Mouse (Mus musculus): Measurements from ENCODE around the gene Dag1. TPM values are rescaled to one million over a fixed set of nuclear protein-coding genes. Genes with fewer than 3 reads are reported as not detected.
A peak's percentile ranks its signal among the peaks of the same experiment; 100 is the strongest.
"Not testable (repeated sequence)": the region's sequence is repeated elsewhere in the genome, so short reads cannot be mapped to it uniquely, and the experiment has no call there.

Gene Dag1
- polyA plus RNA-seq, 1 experiment, result 102 TPM

- Histone ChIP-seq H3K4me1 (ENCODE audit: control insufficient read depth, insufficient read depth, low read length) (no peaks in the 10 kb centered on the region), H3K27ac (ENCODE audit: insufficient read depth, low read length) (no peak overlapping the region), H3K4me3 (ENCODE audit: insufficient read depth, low read length) (no peak overlapping the region)
- TF ChIP-seq CTCF (IDR thresholded peaks at IDR 0.05; ENCODE audit: borderline replicate concordance, insufficient read depth, low read length) (no peak), POLR2A (IDR thresholded peaks at IDR 0.05; ENCODE audit: low read depth, low read length) (no peak)
Observed at GRCm38 (mm10) chr9:108196920-108197677, 66.7 kb downstream of the Dag1 start.

DNA sequence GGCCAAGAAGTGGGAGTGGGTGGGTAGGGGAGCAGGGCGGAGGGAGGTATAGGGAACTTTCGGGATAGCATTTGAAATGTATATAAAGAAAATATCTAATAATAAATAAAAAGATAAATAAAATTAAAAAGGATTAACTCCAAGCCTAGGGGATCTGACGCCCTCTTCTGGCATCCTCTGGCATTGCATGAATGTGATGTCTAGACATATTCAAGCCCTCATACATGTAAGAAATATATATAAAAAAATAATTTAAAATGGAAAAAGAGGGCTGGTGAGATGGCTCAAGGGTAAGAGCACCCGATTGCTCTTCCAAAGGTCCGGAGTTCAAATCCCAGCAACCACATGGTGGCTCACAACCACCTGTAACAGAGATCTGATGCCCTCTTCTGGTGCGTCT lies 67.5 kb downstream of the Dag1 start:
- H3K4me3 ChIP-seq (ENCODE audit: insufficient read depth, low read length); H3K27ac ChIP-seq (ENCODE audit: insufficient read depth, low read length); H3K4me1 ChIP-seq (ENCODE audit: control insufficient read depth, insufficient read depth, low read length): not testable (repeated sequence)

- H3K4me3 ChIP-seq (ENCODE audit: insufficient read depth, low read length), result peak within 1 kb of the TSS; percentile 22
- H3K4me1 ChIP-seq (ENCODE audit: control insufficient read depth, insufficient read depth, low read length), result no peaks in the 10 kb centered on the region
- no peak within 1 kb of the TSS for H3K27ac ChIP-seq (ENCODE audit: insufficient read depth, low read length)
- no peak for TF ChIP-seq POLR2A (IDR thresholded peaks at IDR 0.05; ENCODE audit: low read depth, low read length)
- TF ChIP-seq CTCF (IDR thresholded peaks at IDR 0.05; ENCODE audit: borderline replicate concordance, insufficient read depth, low read length), result no peak
Observed at GRCm38 (mm10) chr9:108189787-108190679, 73.7 kb downstream of the Dag1 start, which contains the start of gene Bsn. Gene Bsn (minus strand): TSS chr9:108190384.

DNA sequence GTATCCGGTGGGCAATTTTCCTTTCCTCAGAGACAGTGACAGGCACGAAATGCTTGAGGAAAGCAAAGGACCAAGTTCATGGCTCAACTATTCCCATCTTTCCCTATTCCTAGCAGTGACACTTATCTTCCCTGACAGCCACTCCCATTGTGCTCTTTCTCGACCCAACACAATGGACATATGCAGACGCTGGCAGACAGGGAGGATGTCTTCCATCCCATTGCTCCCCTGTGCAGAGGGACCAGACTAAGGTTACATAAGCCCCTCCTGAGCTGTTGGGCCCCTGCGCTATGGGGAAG lies 74.3 kb downstream of the Dag1 start:
- H3K27ac ChIP-seq (ENCODE audit: insufficient read depth, low read length), result no peak overlapping the region

DNA sequence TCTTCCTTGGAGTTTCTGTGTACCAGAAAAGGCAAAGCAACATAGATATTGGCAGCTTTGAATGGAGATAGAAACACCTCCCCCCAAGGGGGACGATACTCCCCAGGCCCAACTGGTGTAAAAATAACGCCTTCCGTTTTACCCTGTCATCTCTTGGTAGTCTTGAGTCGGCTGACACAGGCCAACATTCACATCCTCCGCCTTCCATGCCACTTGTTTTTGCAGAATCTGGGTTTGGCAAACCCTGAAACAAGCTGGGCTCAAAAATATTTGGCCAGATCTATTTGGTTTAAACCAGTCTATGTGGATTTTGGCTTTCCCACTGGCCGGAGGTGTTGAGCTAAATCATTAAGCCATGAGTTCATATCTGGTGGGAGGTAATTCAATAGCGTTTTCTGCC lies 74.7 kb downstream of the Dag1 start:
- Histone ChIP-seq H3K4me3 (ENCODE audit: insufficient read depth, low read length) (no peak overlapping the region), H3K4me1 (ENCODE audit: control insufficient read depth, insufficient read depth, low read length) (no peaks in the 10 kb centered on the region), H3K27ac (ENCODE audit: insufficient read depth, low read length) (no peak overlapping the region)
- TF ChIP-seq POLR2A (IDR thresholded peaks at IDR 0.05; ENCODE audit: low read depth, low read length) (no peak), CTCF (IDR thresholded peaks at IDR 0.05; ENCODE audit: borderline replicate concordance, insufficient read depth, low read length) (no peak)

More for the DNA sequence above, 74.3 kb downstream of the Dag1 start:
- Histone ChIP-seq H3K4me1 (ENCODE audit: control insufficient read depth, insufficient read depth, low read length) (no peaks in the 10 kb centered on the region), H3K4me3 (ENCODE audit: insufficient read depth, low read length) (no peak overlapping the region)
- TF ChIP-seq CTCF (IDR thresholded peaks at IDR 0.05; ENCODE audit: borderline replicate concordance, insufficient read depth, low read length), result no peak
- no peak for TF ChIP-seq POLR2A (IDR thresholded peaks at IDR 0.05; ENCODE audit: low read depth, low read length)

- no peaks in the 10 kb centered on the region for H3K4me1 ChIP-seq (ENCODE audit: control insufficient read depth, insufficient read depth, low read length)
- TF ChIP-seq POLR2A (IDR thresholded peaks at IDR 0.05; ENCODE audit: low read depth, low read length) (no peak), CTCF (IDR thresholded peaks at IDR 0.05; ENCODE audit: borderline replicate concordance, insufficient read depth, low read length) (no peak)
- H3K4me3 ChIP-seq (ENCODE audit: insufficient read depth, low read length), result no peak overlapping the region
- H3K27ac ChIP-seq (ENCODE audit: insufficient read depth, low read length), result no peak overlapping the region
Observed at GRCm38 (mm10) chr9:108188511-108188910, 75.2 kb downstream of the Dag1 start.

DNA sequence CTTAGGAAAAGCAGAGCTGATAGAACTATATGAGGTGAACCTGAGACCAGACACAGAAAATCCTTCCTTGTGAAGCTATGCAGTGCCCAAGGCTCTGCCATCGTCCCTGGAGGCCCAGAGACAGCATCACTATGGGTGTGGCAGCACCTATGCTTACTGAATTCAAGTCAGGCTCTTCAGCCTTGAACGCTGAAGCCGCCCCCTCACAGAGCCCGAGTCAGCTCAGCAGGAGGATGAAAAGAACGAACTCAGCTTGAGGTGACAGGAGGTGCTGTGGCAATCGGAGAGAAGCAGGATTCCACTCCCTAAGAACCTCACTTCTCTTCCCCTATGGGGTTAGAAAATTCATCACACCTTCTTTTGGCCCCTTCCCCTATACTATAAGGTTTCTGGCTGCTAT lies 76.1 kb downstream of the Dag1 start:
- Histone ChIP-seq H3K4me1 (ENCODE audit: control insufficient read depth, insufficient read depth, low read length) (no peaks in the 10 kb centered on the region), H3K4me3 (ENCODE audit: insufficient read depth, low read length) (no peak overlapping the region), H3K27ac (ENCODE audit: insufficient read depth, low read length) (no peak overlapping the region)
- no peak for TF ChIP-seq POLR2A (IDR thresholded peaks at IDR 0.05; ENCODE audit: low read depth, low read length)

DNA sequence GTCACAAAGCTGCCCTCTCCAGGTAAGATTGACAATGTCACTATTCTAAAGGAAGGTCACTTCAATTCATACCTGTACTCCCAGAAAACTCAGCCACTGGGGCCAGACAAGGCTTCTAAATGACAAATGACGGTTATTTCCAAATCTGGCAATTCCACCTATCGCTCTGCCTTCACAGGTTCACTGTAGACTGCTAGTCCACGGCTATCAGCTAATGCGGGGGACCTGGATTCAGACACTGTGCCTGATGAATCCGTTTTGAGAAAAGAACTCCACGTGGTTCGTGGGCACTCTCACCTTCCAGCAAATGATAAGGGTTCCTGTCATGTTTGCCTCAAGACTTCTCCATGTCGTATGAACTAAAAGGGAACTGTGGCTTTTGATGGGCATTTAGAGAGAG lies 78.0 kb downstream of the Dag1 start:
- Histone ChIP-seq H3K27ac (ENCODE audit: insufficient read depth, low read length) (no peak overlapping the region), H3K4me3 (ENCODE audit: insufficient read depth, low read length) (no peak overlapping the region), H3K4me1 (ENCODE audit: control insufficient read depth, insufficient read depth, low read length) (no peaks in the 10 kb centered on the region)
- no peak for TF ChIP-seq CTCF (IDR thresholded peaks at IDR 0.05; ENCODE audit: borderline replicate concordance, insufficient read depth, low read length)
- TF ChIP-seq POLR2A (IDR thresholded peaks at IDR 0.05; ENCODE audit: low read depth, low read length), result no peak

- no peak for TF ChIP-seq CTCF (IDR thresholded peaks at IDR 0.05; ENCODE audit: borderline replicate concordance, insufficient read depth, low read length)
- TF ChIP-seq POLR2A (IDR thresholded peaks at IDR 0.05; ENCODE audit: low read depth, low read length), result no peak
- no peak overlapping the region for H3K4me3 ChIP-seq (ENCODE audit: insufficient read depth, low read length)
- no peaks in the 10 kb centered on the region for H3K4me1 ChIP-seq (ENCODE audit: control insufficient read depth, insufficient read depth, low read length)
- no peak overlapping the region for H3K27ac ChIP-seq (ENCODE audit: insufficient read depth, low read length)
Observed at GRCm38 (mm10) chr9:108183531-108183994, 80.2 kb downstream of the Dag1 start.

- TF ChIP-seq CTCF (IDR thresholded peaks at IDR 0.05; ENCODE audit: borderline replicate concordance, insufficient read depth, low read length), result no peak
- TF ChIP-seq POLR2A (IDR thresholded peaks at IDR 0.05; ENCODE audit: low read depth, low read length), result no peak
- no peak overlapping the region for H3K27ac ChIP-seq (ENCODE audit: insufficient read depth, low read length)
- H3K4me1 ChIP-seq (ENCODE audit: control insufficient read depth, insufficient read depth, low read length), result no peaks in the 10 kb centered on the region
- H3K4me3 ChIP-seq (ENCODE audit: insufficient read depth, low read length), result no peak overlapping the region
Observed at GRCm38 (mm10) chr9:108182806-108183506, 80.8 kb downstream of the Dag1 start.
